Mouse (Mus musculus): Measurements from ENCODE around the gene Prdm10. TPM values are rescaled to one million over a fixed set of nuclear protein-coding genes. Genes with fewer than 3 reads are reported as not detected.

Gene Prdm10
- polyA plus RNA-seq, 1 experiment from 2014 or later, result 5.4 TPM

DNA sequence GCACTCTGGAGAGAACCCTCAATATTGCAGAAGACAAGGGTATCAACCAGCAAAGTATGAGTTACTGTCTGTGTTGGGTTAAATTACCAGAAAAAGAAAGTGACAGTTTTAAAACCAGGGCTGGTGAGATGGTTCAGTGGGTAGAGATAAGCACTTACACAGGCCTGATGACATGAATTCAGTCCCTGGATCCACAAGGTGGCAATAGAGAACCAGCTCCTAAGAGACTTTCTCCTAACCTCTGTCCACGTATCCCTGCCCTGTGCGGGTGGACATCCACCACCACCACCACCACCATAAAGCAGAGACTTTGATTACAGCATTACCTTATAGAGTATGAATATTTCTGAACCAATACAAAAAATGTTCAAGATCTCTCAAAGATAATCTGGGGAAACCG lies 51.6 kb downstream of the Prdm10 start:
- no peaks in the 10 kb centered on the region for H3K9me3 ChIP-seq (replicated peaks)
- no peak for ATAC-seq (ENCODE audit: insufficient number of reproducible peaks, low FRiP score, low TSS enrichment, low read depth)
- H3K4me1 ChIP-seq, result no peaks in the 10 kb centered on the region
- 77% methylated on average over 3 of the region's 3 CpGs for WGBS
- H3K9ac ChIP-seq, result no peak overlapping the region
- H3K4me3 ChIP-seq (replicated peaks), result no peak overlapping the region
- no peak overlapping the region for H3K27ac ChIP-seq (replicated peaks)
- H3K4me2 ChIP-seq (replicated peaks), result no peak overlapping the region
- peaks cover 16% of the 10 kb centered on the region for H3K36me3 ChIP-seq
- no peaks in the 10 kb centered on the region for H3K27me3 ChIP-seq

DNA sequence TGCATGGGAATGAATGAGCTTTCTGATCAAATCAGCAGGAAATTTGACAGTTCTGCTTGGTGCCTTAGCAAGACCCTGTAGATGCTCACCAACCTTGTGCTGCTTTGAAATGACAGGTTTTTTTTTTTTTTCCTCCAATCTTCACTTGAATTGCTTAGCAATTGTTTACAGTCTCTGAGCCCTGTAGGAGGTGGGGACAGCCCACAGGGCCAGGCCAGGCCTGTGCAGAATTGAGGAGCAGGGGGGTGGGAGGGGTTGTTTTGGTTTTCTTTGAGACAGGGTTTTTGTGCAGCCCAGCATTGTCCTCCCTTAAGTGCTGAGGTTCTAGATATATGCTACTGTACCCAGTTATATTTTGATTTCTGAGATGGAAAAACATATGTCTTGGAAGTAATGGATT lies 52.5 kb downstream of the Prdm10 start:
- no peaks in the 10 kb centered on the region for H3K27me3 ChIP-seq
- no peak overlapping the region for H3K4me3 ChIP-seq (replicated peaks)
- no peak for ATAC-seq (ENCODE audit: insufficient number of reproducible peaks, low FRiP score, low TSS enrichment, low read depth)
- H3K9ac ChIP-seq, result no peak overlapping the region
- H3K4me1 ChIP-seq, result no peaks in the 10 kb centered on the region
- no peak overlapping the region for H3K4me2 ChIP-seq (replicated peaks)
- H3K27ac ChIP-seq (replicated peaks), result no peak overlapping the region
- no peaks in the 10 kb centered on the region for H3K9me3 ChIP-seq (replicated peaks)
- H3K36me3 ChIP-seq, result peaks cover 11% of the 10 kb centered on the region

DNA sequence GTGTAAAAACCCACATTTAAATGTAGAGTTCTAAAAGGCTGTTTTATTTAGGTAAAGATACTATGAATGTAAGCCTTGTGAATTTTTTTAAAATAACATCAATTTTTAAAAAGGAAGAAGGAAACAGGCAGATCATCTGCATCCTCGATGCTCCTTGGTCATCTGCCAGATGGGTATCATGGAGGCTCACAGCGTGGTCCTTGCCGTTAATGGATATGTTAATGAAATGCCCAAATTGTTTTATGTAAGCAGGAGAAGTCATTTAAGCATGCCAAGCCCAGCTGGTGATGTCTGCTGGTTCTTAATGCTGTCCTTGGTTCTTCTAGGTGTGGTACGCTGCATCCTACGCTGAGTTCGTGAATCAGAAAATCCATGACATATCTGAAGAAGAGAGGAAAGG lies 54.7 kb downstream of the Prdm10 start:
- Histone ChIP-seq H3K4me2 (replicated peaks) (no peak overlapping the region), H3K27ac (replicated peaks) (no peak overlapping the region), H3K36me3 (peaks cover 9% of the 10 kb centered on the region), H3K4me1 (no peaks in the 10 kb centered on the region), H3K9ac (no peak overlapping the region), H3K27me3 (no peaks in the 10 kb centered on the region), H3K9me3 (replicated peaks) (no peaks in the 10 kb centered on the region), H3K4me3 (replicated peaks) (no peak overlapping the region)
- ATAC-seq (ENCODE audit: insufficient number of reproducible peaks, low FRiP score, low TSS enrichment, low read depth), result no peak
- WGBS, result 90% methylated on average over 6 of the region's 6 CpGs

GRCm38 (mm10) chr9:31344289-31344831 lies 64.0 kb downstream of the Prdm10 start:
- H3K9me3 ChIP-seq (replicated peaks), result no peaks in the 10 kb centered on the region
- H3K27ac ChIP-seq (replicated peaks), result no peak overlapping the region; the same call in 1 of the 2 replicates
- no peak overlapping the region for H3K4me3 ChIP-seq (replicated peaks)
- WGBS, result 54% methylated on average over 11 of the region's 11 CpGs
- peaks cover 16% of the 10 kb centered on the region for H3K4me1 ChIP-seq
- H3K27me3 ChIP-seq, result no peaks in the 10 kb centered on the region
- peak; percentile 29; the same call in 1 of the 2 replicates for ATAC-seq (ENCODE audit: insufficient number of reproducible peaks, low FRiP score, low TSS enrichment, low read depth)
- H3K36me3 ChIP-seq, result no peaks in the 10 kb centered on the region
- no peak overlapping the region for H3K4me2 ChIP-seq (replicated peaks)
- no peak overlapping the region for H3K9ac ChIP-seq

DNA sequence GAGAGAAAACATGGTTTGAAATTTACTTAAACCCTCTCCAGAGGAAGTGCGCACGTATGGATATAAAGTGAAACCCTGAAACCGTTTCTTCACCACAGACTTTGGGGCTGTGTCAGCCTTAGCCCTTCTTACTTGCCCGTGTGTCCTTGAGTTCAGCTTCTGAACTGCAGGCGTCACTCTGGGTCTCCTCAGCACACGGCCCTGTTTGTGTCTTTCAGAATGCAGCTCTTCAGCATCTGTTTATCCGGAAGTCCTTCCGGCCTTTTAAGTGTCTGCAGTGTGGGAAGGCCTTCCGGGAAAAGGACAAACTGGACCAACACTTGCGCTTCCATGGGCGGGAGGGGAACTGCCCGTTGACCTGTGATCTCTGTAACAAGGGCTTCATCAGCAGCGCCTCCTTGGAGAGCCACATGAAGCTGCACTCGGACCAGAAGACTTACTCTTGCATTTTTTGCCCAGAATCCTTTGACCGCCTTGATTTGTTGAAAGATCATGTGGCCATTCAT lies 66.3 kb downstream of the Prdm10 start:
- Histone ChIP-seq H3K4me2 (replicated peaks) (no peak overlapping the region), H3K9ac (no peak overlapping the region), H3K36me3 (no peaks in the 10 kb centered on the region), H3K27me3 (no peaks in the 10 kb centered on the region), H3K27ac (replicated peaks) (no peak overlapping the region), H3K9me3 (replicated peaks) (no peaks in the 10 kb centered on the region), H3K4me3 (replicated peaks) (no peak overlapping the region), H3K4me1 (peaks cover 16% of the 10 kb centered on the region; the same call in 1 of the 2 replicates)
- ATAC-seq (ENCODE audit: insufficient number of reproducible peaks, low FRiP score, low TSS enrichment, low read depth), result no peak
- WGBS, result 70% methylated on average over 15 of the region's 15 CpGs

DNA sequence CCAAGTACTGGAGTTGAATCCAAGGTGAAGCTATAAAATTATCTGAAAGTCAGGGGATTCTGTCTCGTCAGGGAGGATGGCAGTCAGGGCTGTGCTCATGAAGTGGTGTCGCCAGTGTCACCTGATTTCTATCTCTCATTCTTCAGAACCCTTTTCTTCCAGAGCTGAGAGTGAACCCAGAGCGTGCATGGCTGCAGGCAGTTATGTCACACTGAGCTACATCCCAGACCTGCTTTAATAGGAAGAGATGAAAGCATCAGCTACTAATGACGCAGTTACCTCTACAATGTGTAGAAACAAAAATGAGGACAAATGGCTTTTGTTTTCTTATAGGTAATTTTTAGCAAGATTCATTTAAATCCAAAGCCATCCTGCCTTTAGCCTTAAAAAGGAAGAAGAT lies 68.1 kb downstream of the Prdm10 start:
- H3K9me3 ChIP-seq (replicated peaks), result no peaks in the 10 kb centered on the region
- H3K4me1 ChIP-seq, result peaks cover 7% of the 10 kb centered on the region; the same call in 1 of the 2 replicates
- no peaks in the 10 kb centered on the region for H3K27me3 ChIP-seq
- H3K27ac ChIP-seq (replicated peaks), result no peak overlapping the region
- H3K9ac ChIP-seq, result no peak overlapping the region
- H3K4me2 ChIP-seq (replicated peaks), result no peak overlapping the region
- H3K36me3 ChIP-seq, result peaks cover 11% of the 10 kb centered on the region; the same call in 1 of the 2 replicates
- 78% methylated on average over 4 of the region's 4 CpGs for WGBS
- no peak for ATAC-seq (ENCODE audit: insufficient number of reproducible peaks, low FRiP score, low TSS enrichment, low read depth)
- H3K4me3 ChIP-seq (replicated peaks), result no peak overlapping the region

DNA sequence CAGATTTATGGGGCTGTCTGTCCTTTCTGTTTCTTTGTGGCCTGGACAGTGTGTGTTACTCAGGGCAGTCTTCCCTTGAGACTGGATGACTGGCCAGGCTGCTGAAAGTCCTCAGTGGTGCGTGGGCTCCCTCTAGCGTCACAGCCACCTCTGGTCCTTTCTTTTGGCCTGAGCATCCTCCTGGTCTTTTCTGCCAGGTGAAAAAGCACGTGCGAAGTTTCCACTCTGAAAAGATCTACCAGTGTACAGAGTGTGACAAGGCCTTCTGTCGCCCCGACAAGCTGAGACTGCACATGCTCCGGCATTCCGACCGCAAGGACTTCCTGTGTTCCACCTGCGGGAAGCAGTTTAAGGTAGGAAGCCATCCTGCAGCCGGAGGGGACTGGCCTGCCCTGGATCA lies 68.6 kb downstream of the Prdm10 start:
- no peaks in the 10 kb centered on the region for H3K27me3 ChIP-seq
- H3K4me3 ChIP-seq (replicated peaks), result no peak overlapping the region
- H3K4me1 ChIP-seq, result peaks cover 7% of the 10 kb centered on the region; the same call in 1 of the 2 replicates
- H3K36me3 ChIP-seq, result peaks cover 13% of the 10 kb centered on the region; the same call in 1 of the 2 replicates
- 65% methylated on average over 11 of the region's 11 CpGs for WGBS
- H3K9me3 ChIP-seq (replicated peaks), result no peaks in the 10 kb centered on the region
- no peak for ATAC-seq (ENCODE audit: insufficient number of reproducible peaks, low FRiP score, low TSS enrichment, low read depth)
- H3K9ac ChIP-seq, result no peak overlapping the region
- no peak overlapping the region for H3K4me2 ChIP-seq (replicated peaks)
- no peak overlapping the region for H3K27ac ChIP-seq (replicated peaks)

DNA sequence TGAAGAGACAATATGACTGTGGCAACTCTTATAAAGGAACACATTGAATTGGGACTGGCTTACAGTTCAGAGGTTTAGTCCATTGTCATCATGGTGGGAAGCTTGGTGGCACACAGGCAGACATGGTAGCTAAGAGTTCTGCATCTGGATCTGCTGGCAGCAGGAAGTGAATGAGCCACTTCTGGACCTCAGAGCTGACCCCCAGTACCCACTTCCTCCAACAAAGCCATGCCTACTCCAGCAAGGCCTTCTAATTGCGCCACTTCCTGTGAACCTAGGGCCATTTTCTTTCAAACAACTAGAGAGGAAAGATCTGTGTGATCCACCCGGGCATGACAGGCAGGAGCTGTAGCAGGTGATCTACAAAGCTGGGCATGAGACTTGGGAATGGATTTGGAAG lies 72.4 kb downstream of the Prdm10 start:
- Histone ChIP-seq H3K4me3 (replicated peaks) (no peak overlapping the region), H3K27ac (replicated peaks) (no peak overlapping the region), H3K9me3 (replicated peaks) (no peaks in the 10 kb centered on the region), H3K9ac (no peak overlapping the region), H3K27me3 (no peaks in the 10 kb centered on the region), H3K4me1 (no peaks in the 10 kb centered on the region), H3K4me2 (replicated peaks) (no peak overlapping the region), H3K36me3 (peaks cover 36% of the 10 kb centered on the region)
- WGBS, result 92% methylated on average over 2 of the region's 2 CpGs
- no peak for ATAC-seq (ENCODE audit: insufficient number of reproducible peaks, low FRiP score, low TSS enrichment, low read depth)

- Histone ChIP-seq H3K4me2 (replicated peaks) (no peak overlapping the region), H3K36me3 (peaks cover 36% of the 10 kb centered on the region), H3K27ac (replicated peaks) (no peak overlapping the region), H3K4me1 (no peaks in the 10 kb centered on the region), H3K9me3 (replicated peaks) (no peaks in the 10 kb centered on the region), H3K27me3 (no peaks in the 10 kb centered on the region), H3K9ac (no peak overlapping the region), H3K4me3 (replicated peaks) (no peak overlapping the region)
- WGBS, result 83% methylated on average over 10 of the region's 10 CpGs
- no peak for ATAC-seq (ENCODE audit: insufficient number of reproducible peaks, low FRiP score, low TSS enrichment, low read depth)
Observed at GRCm38 (mm10) chr9:31353518-31353917, 73.2 kb downstream of the Prdm10 start.

DNA sequence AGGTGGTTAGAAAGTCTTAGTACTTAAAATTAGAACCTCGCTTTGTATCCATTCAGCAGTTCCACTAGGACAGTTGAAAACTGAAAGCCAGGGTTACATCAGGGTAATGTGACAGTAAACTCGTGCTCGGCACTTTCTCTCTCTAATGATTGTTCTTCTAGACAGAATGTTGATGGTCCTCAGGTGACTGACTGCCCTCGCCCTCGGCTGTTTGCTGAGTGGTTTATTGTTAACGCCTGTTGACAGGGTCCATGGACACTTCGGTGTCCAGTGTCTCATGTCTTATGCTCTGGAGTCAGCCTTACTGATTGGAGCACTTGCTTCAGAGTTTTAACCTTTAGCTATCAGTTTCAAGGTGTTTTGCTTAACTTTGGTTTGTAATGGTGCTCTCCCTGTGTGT lies 73.7 kb downstream of the Prdm10 start:
- no peaks in the 10 kb centered on the region for H3K4me1 ChIP-seq
- H3K4me2 ChIP-seq (replicated peaks), result no peak overlapping the region
- 86% methylated on average over 7 of the region's 7 CpGs for WGBS
- H3K4me3 ChIP-seq (replicated peaks), result no peak overlapping the region
- peaks cover 36% of the 10 kb centered on the region for H3K36me3 ChIP-seq
- ATAC-seq (ENCODE audit: insufficient number of reproducible peaks, low FRiP score, low TSS enrichment, low read depth), result no peak
- no peaks in the 10 kb centered on the region for H3K9me3 ChIP-seq (replicated peaks)
- H3K27me3 ChIP-seq, result no peaks in the 10 kb centered on the region
- H3K9ac ChIP-seq, result no peak overlapping the region
- no peak overlapping the region for H3K27ac ChIP-seq (replicated peaks)

GRCm38 (mm10) chr9:31363698-31364609 lies 83.6 kb downstream of the Prdm10 start:
- H3K4me2 ChIP-seq (replicated peaks), result no peak overlapping the region
- WGBS, result 90% methylated on average over 9 of the region's 9 CpGs
- no peak for ATAC-seq (ENCODE audit: insufficient number of reproducible peaks, low FRiP score, low TSS enrichment, low read depth)
- H3K4me1 ChIP-seq, result 0 out of 2 replicates have a peak, but pooled peaks cover 4% of the 10 kb centered on the region
- peaks cover 28% of the 10 kb centered on the region for H3K36me3 ChIP-seq
- no peak overlapping the region for H3K27ac ChIP-seq (replicated peaks)
- H3K9me3 ChIP-seq (replicated peaks), result no peaks in the 10 kb centered on the region
- H3K9ac ChIP-seq, result no peak overlapping the region
- H3K27me3 ChIP-seq, result no peaks in the 10 kb centered on the region
- H3K4me3 ChIP-seq (replicated peaks), result no peak overlapping the region
